8 mouse cellular contexts compared by ENCODE assay signal in genomic region chr11:111212038-111212701, GRCm38 (mm10).
A peak's percentile ranks its signal among the peaks of the same experiment; 100 is the strongest.
DNase-seq lines count a peak whose midpoint lies in the region; ATAC-seq and TF ChIP-seq lines count a peak whose summit lies in the region.
"Had no signal": no experiment of that assay in that cellular context is flagged by ENCODE, and none has a peak within 500 bp of the region (broad histone marks: within the 10 kb centered on the region; RNA-seq: fewer than 3 reads in every experiment).

No protein-coding gene starts in this region.

- no peaks in the 10 kb centered on the region for H3K27me3 ChIP-seq in intestine, embryonic 15.5 days (replicated peaks)
- no peaks in the 10 kb centered on the region for H3K27me3 ChIP-seq in intestine, postnatal 0 days (replicated peaks; ENCODE audit: control insufficient read depth, insufficient read depth, low read length)
- H3K27me3 ChIP-seq in embryonic facial prominence, embryonic 11.5 days (ENCODE audit: control insufficient read depth, insufficient read depth, low read length) = no peaks in the 10 kb centered on the region
- no peaks in the 10 kb centered on the region for H3K27me3 ChIP-seq in hindbrain, embryonic 10.5 days (ENCODE audit: insufficient read depth, poor library complexity, severe bottlenecking)
- H3K27me3 ChIP-seq in myocyte (ENCODE audit: control insufficient read depth, insufficient read depth, insufficient read length) = no peaks in the 10 kb centered on the region
- H3K27me3 ChIP-seq: limb, embryonic 15.5 days had no signal

- DNase-seq in embryonic facial prominence, embryonic 11.5 days (ENCODE audit: low spot score) = peak; percentile 50
- DNase-seq in hindbrain, embryonic 10.5 days (ENCODE audit: low spot score) = peak; percentile 31
- no peak for DNase-seq in thymus, postnatal 25 days
- no peak for DNase-seq in cerebellum, postnatal 25 days

- H3K9ac ChIP-seq in intestine, embryonic 15.5 days = no peak overlapping the region
- no peak overlapping the region for H3K9ac ChIP-seq in intestine, postnatal 0 days (ENCODE audit: low read depth, low read length)
- no peak overlapping the region for H3K9ac ChIP-seq in embryonic facial prominence, embryonic 11.5 days (replicated peaks; ENCODE audit: low read length)
- H3K9ac ChIP-seq: limb, embryonic 15.5 days had no signal

- 64% methylated on average over 5 of the region's 5 CpGs for WGBS in intestine, embryonic 15.5 days
- 57% methylated on average over 5 of the region's 5 CpGs for WGBS in intestine, postnatal 0 days
- WGBS in embryonic facial prominence, embryonic 11.5 days = 66% methylated on average over 5 of the region's 5 CpGs
- WGBS in hindbrain, embryonic 10.5 days = 60% methylated on average over 5 of the region's 5 CpGs

- TF ChIP-seq CTCF in intestine, postnatal 0 days (IDR thresholded peaks at IDR 0.05; ENCODE audit: low read depth) = no peak

- peak overlapping the region; percentile 32; the same call in 1 of the 2 replicates for H3K27ac ChIP-seq in intestine, embryonic 15.5 days
- H3K27ac ChIP-seq in intestine, postnatal 0 days (ENCODE audit: low read depth, low read length) = no peak overlapping the region
- H3K27ac ChIP-seq in embryonic facial prominence, embryonic 11.5 days (replicated peaks; ENCODE audit: low read depth, low read length) = no peak overlapping the region
- peak overlapping the region; percentile 81 for H3K27ac ChIP-seq in hindbrain, embryonic 10.5 days
- H3K27ac ChIP-seq: limb, embryonic 15.5 days had no signal

- H3K79me2 ChIP-seq in myocyte (ENCODE audit: control insufficient read depth, insufficient read depth) = no peaks in the 10 kb centered on the region

- H3K36me3 ChIP-seq in intestine, embryonic 15.5 days = no peaks in the 10 kb centered on the region
- no peaks in the 10 kb centered on the region for H3K36me3 ChIP-seq in intestine, postnatal 0 days (ENCODE audit: control insufficient read depth, insufficient read depth)
- no peaks in the 10 kb centered on the region for H3K36me3 ChIP-seq in embryonic facial prominence, embryonic 11.5 days (replicated peaks; ENCODE audit: control insufficient read depth, insufficient read depth, low read depth, low read length)
- H3K36me3 ChIP-seq in hindbrain, embryonic 10.5 days = no peaks in the 10 kb centered on the region
- H3K36me3 ChIP-seq in myocyte (ENCODE audit: control insufficient read depth, insufficient read depth) = no peaks in the 10 kb centered on the region
- H3K36me3 ChIP-seq: limb, embryonic 15.5 days had no signal

- 0 out of 2 replicates have a peak, but pooled peaks cover 6% of the 10 kb centered on the region for H3K4me1 ChIP-seq in intestine, embryonic 15.5 days (replicated peaks)
- no peaks in the 10 kb centered on the region for H3K4me1 ChIP-seq in intestine, postnatal 0 days (replicated peaks; ENCODE audit: control insufficient read depth, insufficient read depth, low read length)
- H3K4me1 ChIP-seq in embryonic facial prominence, embryonic 11.5 days (ENCODE audit: control insufficient read depth, insufficient read depth, low read length) = no peaks in the 10 kb centered on the region
- peaks cover 21% of the 10 kb centered on the region for H3K4me1 ChIP-seq in hindbrain, embryonic 10.5 days (replicated peaks)

- H3K4me3 ChIP-seq in intestine, embryonic 15.5 days (replicated peaks) = no peak overlapping the region
- no peak overlapping the region for H3K4me3 ChIP-seq in intestine, postnatal 0 days (ENCODE audit: low read depth, low read length)
- no peak overlapping the region for H3K4me3 ChIP-seq in embryonic facial prominence, embryonic 11.5 days (ENCODE audit: low read depth, low read length)
- H3K4me3 ChIP-seq in hindbrain, embryonic 10.5 days = no peak overlapping the region
- no peak overlapping the region for H3K4me3 ChIP-seq in myocyte
- H3K4me3 ChIP-seq: limb, embryonic 15.5 days had no signal

- ATAC-seq in intestine, embryonic 15.5 days = no peak
- no peak for ATAC-seq in intestine, postnatal 0 days
- 0 out of 2 replicates have a peak, but pooled peaks have one; percentile 75 for ATAC-seq in embryonic facial prominence, embryonic 11.5 days (replicated peaks; ENCODE audit: insufficient number of reproducible peaks, low FRiP score, low TSS enrichment, low read depth)

- no peaks in the 10 kb centered on the region for H3K9me3 ChIP-seq in intestine, embryonic 15.5 days
- H3K9me3 ChIP-seq in intestine, postnatal 0 days (ENCODE audit: control insufficient read depth) = no peaks in the 10 kb centered on the region
- H3K9me3 ChIP-seq in embryonic facial prominence, embryonic 11.5 days (replicated peaks; ENCODE audit: control insufficient read depth, low read length) = no peaks in the 10 kb centered on the region
- H3K9me3 ChIP-seq in hindbrain, embryonic 10.5 days = 0 out of 2 replicates have a peak, but pooled peaks cover 3% of the 10 kb centered on the region
- H3K9me3 ChIP-seq: limb, embryonic 15.5 days had no signal

- H3ac ChIP-seq in myocyte (ENCODE audit: control insufficient read depth, insufficient read length) = no peak overlapping the region

- no peak overlapping the region for H3K4me2 ChIP-seq in intestine, embryonic 15.5 days (replicated peaks)
- no peak overlapping the region for H3K4me2 ChIP-seq in intestine, postnatal 0 days (replicated peaks; ENCODE audit: low read depth)
- no peak overlapping the region for H3K4me2 ChIP-seq in embryonic facial prominence, embryonic 11.5 days (ENCODE audit: low read depth, low read length)
- peak overlapping the region; percentile 25 for H3K4me2 ChIP-seq in myocyte (ENCODE audit: low read depth)
- H3K4me2 ChIP-seq: limb, embryonic 15.5 days had no signal

- TF ChIP-seq POLR2A in myocyte (IDR thresholded peaks at IDR 0.05; ENCODE audit: insufficient read length, low read depth) = no peak

TF ChIP-seq in myocyte, 11 proteins besides CTCF, POLR2A, EP300 and RAD21:
- TF ChIP-seq SRF (IDR thresholded peaks at IDR 0.05; ENCODE audit: control insufficient read depth, insufficient read length, low read depth) (no peak), MYOG (IDR thresholded peaks at IDR 0.05; ENCODE audit: control insufficient read depth in 1 of 3, insufficient read depth in 1 of 3, insufficient read length in 2 of 3, low read depth in 2 of 3) (no peak), E2F4 (IDR thresholded peaks at IDR 0.05; ENCODE audit: insufficient read depth) (no peak), REST (IDR thresholded peaks at IDR 0.05; ENCODE audit: insufficient read depth, insufficient read length) (no peak), TCF3 (IDR thresholded peaks at IDR 0.05; ENCODE audit: insufficient read length, low read depth) (no peak), POLR2AphosphoS2 (IDR thresholded peaks at IDR 0.05; ENCODE audit: insufficient read length, low read depth) (no peak)
TF ChIP-seq in myocyte: peak in this region for 0.

Comparison
In these comparisons a context has a peak if more than half of its experiments do, and no peak if none do; other contexts are left out.
1. H3K27ac ChIP-seq: peak in intestine, embryonic 15.5 days (single experiment) and hindbrain, embryonic 10.5 days (single experiment); none in intestine, postnatal 0 days (single experiment) and embryonic facial prominence, embryonic 11.5 days (single experiment).
2. DNase-seq: peak in embryonic facial prominence, embryonic 11.5 days (single experiment) and hindbrain, embryonic 10.5 days (single experiment); none in thymus, postnatal 25 days (single experiment) and cerebellum, postnatal 25 days (0 of 2).